Mouse (Mus musculus): ENCODE measurements around the gene Sbsn. TPM values are rescaled to one million over a fixed set of nuclear protein-coding genes. Genes with fewer than 3 reads are reported as not detected.

Sbsn gene
- total RNA-seq, 4 experiments from 2014 or later, result 1.3 to 4.6 (median 3.0) TPM

Other genes starting within 250 kb of the Sbsn start
- gene Arhgap33, start 216.4 kb upstream of the Sbsn start, total RNA-seq (2022), result under 1 TPM; 0.32 to 0.60 (median 0.36) TPM
- 1,000 to 10,000 TPM in 1 of 4 experiments, 100 to 1,000 TPM in 3; 852 to 1,087 (median 985) TPM for gene Hspb6, start 199.3 kb upstream of the Sbsn start, total RNA-seq (2022)
- 1 to 10 TPM; 3.1 to 4.5 (median 3.9) TPM for gene Proser3, start 199.2 kb upstream of the Sbsn start, total RNA-seq (2022)
- gene Lin37, start 191.6 kb upstream of the Sbsn start, total RNA-seq (2022), result 10 to 100 TPM; 13.5 to 21.0 (median 14.6) TPM
- 10 to 100 TPM; 62.1 to 70.3 (median 67.2) TPM for gene U2af1l4, start 188.2 kb upstream of the Sbsn start, total RNA-seq (2022)
- 1 to 10 TPM in 2 of 4 experiments, under 1 TPM in 2; 0.80 to 1.6 (median 1.2) TPM for gene Gm49396, start 188.1 kb upstream of the Sbsn start, total RNA-seq (2022)
- 10 to 100 TPM; 82.2 to 90.7 (median 88.5) TPM for gene Psenen, start 187.8 kb upstream of the Sbsn start, total RNA-seq (2022)
- 1 to 10 TPM in 3 of 4 experiments, not detected in 1; 1.1 to 1.4 (median 1.1) TPM for gene Igflr1, start 186.0 kb upstream of the Sbsn start, total RNA-seq (2022)
- gene Kmt2b, start 162.7 kb upstream of the Sbsn start, total RNA-seq (2022), result 10 to 100 TPM; 14.2 to 19.6 (median 16.2) TPM
- gene Zbtb32, start 152.6 kb upstream of the Sbsn start, total RNA-seq (2022), result not detected
- gene Upk1a, start 138.6 kb upstream of the Sbsn start, total RNA-seq (2022), result under 1 TPM in 1 of 4 experiments, not detected in 3; 0.19 TPM
- 1,000 to 10,000 TPM; 4,392 to 5,023 (median 4,762) TPM for gene Cox6b1, start 125.3 kb upstream of the Sbsn start, total RNA-seq (2022)
- not detected for gene Etv2, start 115.6 kb upstream of the Sbsn start, total RNA-seq (2022)
- 10 to 100 TPM; 43.9 to 49.9 (median 44.7) TPM for gene Rbm42, start 101.2 kb upstream of the Sbsn start, total RNA-seq (2022)
- 1 to 10 TPM; 3.0 to 7.4 (median 6.0) TPM for gene Haus5, start 86.5 kb upstream of the Sbsn start, total RNA-seq (2022)
- under 1 TPM in 1 of 4 experiments, not detected in 3; 0.40 TPM for gene Pmis2, start 79.9 kb upstream of the Sbsn start, total RNA-seq (2022)
- gene 2200002J24Rik, start 52.5 kb upstream of the Sbsn start, total RNA-seq (2022), result under 1 TPM in 1 of 4 experiments, not detected in 3; 0.82 TPM
- gene Atp4a, start 39.3 kb upstream of the Sbsn start, total RNA-seq (2022), result under 1 TPM in 3 of 4 experiments, not detected in 1; 0.09 to 0.28 (median 0.16) TPM
- 100 to 1,000 TPM; 229 to 268 (median 258) TPM for gene Tmem147, start 21.9 kb upstream of the Sbsn start, total RNA-seq (2022)
- gene Gapdhs, start 7.8 kb upstream of the Sbsn start, total RNA-seq (2022), result not detected
- 1 to 10 TPM in 3 of 4 experiments, under 1 TPM in 1; 0.82 to 1.7 (median 1.4) TPM for gene Dmkn, start 12.3 kb downstream of the Sbsn start, total RNA-seq (2022)
- gene Krtdap, start 36.4 kb downstream of the Sbsn start, total RNA-seq (2022), result not detected
- gene Ffar2, start 72.3 kb downstream of the Sbsn start, total RNA-seq (2022), result under 1 TPM in 2 of 4 experiments, not detected in 2; 0.25 to 0.46 TPM
- not detected for gene Ffar3, start 104.7 kb downstream of the Sbsn start, total RNA-seq (2022)
- gene Ffar1, start 110.1 kb downstream of the Sbsn start, total RNA-seq (2022), result not detected
- 1 to 10 TPM in 1 of 4 experiments, under 1 TPM in 3; 0.52 to 1.0 (median 0.71) TPM for gene Cd22, start 128.9 kb downstream of the Sbsn start, total RNA-seq (2022)
- not detected for gene Mag, start 163.4 kb downstream of the Sbsn start, total RNA-seq (2022)
- gene Hamp2, start 173.2 kb downstream of the Sbsn start, total RNA-seq (2022), result 1 to 10 TPM; 3.6 to 9.2 (median 5.7) TPM
- gene Hamp, start 192.6 kb downstream of the Sbsn start, total RNA-seq (2022), result 10 to 100 TPM in 3 of 4 experiments, 1 to 10 TPM in 1; 9.3 to 31.5 (median 13.6) TPM
- gene Usf2, start 205.3 kb downstream of the Sbsn start, total RNA-seq (2022), result 100 to 1,000 TPM; 102 to 121 (median 107) TPM
- gene Lsr, start 222.0 kb downstream of the Sbsn start, total RNA-seq (2022), result 1 to 10 TPM; 2.6 to 3.8 (median 3.1) TPM
- under 1 TPM in 2 of 4 experiments, not detected in 2; 0.25 TPM for gene Fam187b, start 222.3 kb downstream of the Sbsn start, total RNA-seq (2022)

Data from heart, adult 8-10 months (tissue).